Mouse (Mus musculus) spleen, postnatal 36 days (tissue): ENCODE results near the gene Ppp1ca.

Experiments
- DNase-seq, 2 experiments: peaks; one replicate each; pipeline ENCODE4 v3.0.0; 2022; ENCODE audit warnings: low spot score in 2 of 2, mixed read lengths in 1 of 2

Ppp1ca gene

GRCm38 (mm10) chr19:4211891-4212588 lies 20.2 kb downstream of the Ppp1ca start:
- DNase-seq, result no peak

- no peak for DNase-seq
These were observed 21.7 kb downstream of the Ppp1ca start for GRCm38 (mm10) chr19:4213524-4213974.

- peak; percentile 88 to 91 for DNase-seq
These were observed 22.4 kb downstream of the Ppp1ca start, which contains the start of the genes Clcf1 and AC109138.7 for GRCm38 (mm10) chr19:4214071-4214770. Gene Clcf1, plus strand, starts transcription at chr19:4214238. Gene AC109138.7, plus strand, starts transcription at chr19:4214357.

GRCm38 (mm10) chr19:4214771-4215450 lies 23.0 kb downstream of the Ppp1ca start:
- peak in 1 of 2 experiments; percentile 15 for DNase-seq

GRCm38 (mm10) chr19:4215451-4215840 lies 23.6 kb downstream of the Ppp1ca start:
- DNase-seq, result no peak

- no peak for DNase-seq
These were observed 24.3 kb downstream of the Ppp1ca start for GRCm38 (mm10) chr19:4216041-4216685.

- no peak for DNase-seq
These were observed 25.3 kb downstream of the Ppp1ca start for GRCm38 (mm10) chr19:4217140-4217539.

- no peak for DNase-seq
These were observed 26.0 kb downstream of the Ppp1ca start for GRCm38 (mm10) chr19:4217855-4218254.

GRCm38 (mm10) chr19:4218293-4218692 lies 26.4 kb downstream of the Ppp1ca start:
- DNase-seq, result no peak

- DNase-seq, result peak; percentile 72 to 74
These were observed 26.9 kb downstream of the Ppp1ca start for GRCm38 (mm10) chr19:4218784-4219183.

GRCm38 (mm10) chr19:4219943-4220342 lies 28.1 kb downstream of the Ppp1ca start:
- no peak for DNase-seq

- DNase-seq, result peak; percentile 77
These were observed 28.6 kb downstream of the Ppp1ca start for GRCm38 (mm10) chr19:4220416-4220815.

- no peak for DNase-seq
These were observed 29.3 kb downstream of the Ppp1ca start for GRCm38 (mm10) chr19:4220957-4221743.

- DNase-seq, result peak in 1 of 2 experiments; percentile 70
These were observed 30.3 kb downstream of the Ppp1ca start for GRCm38 (mm10) chr19:4222165-4222564.

- peak; percentile 44 to 55 for DNase-seq
These were observed 34.9 kb downstream of the Ppp1ca start for GRCm38 (mm10) chr19:4226779-4227178.

- peak in 1 of 2 experiments; percentile 40 for DNase-seq
These were observed 35.6 kb downstream of the Ppp1ca start for GRCm38 (mm10) chr19:4227446-4227845.

GRCm38 (mm10) chr19:4227894-4228678 lies 36.2 kb downstream of the Ppp1ca start:
- peak; percentile 75 to 81 for DNase-seq

GRCm38 (mm10) chr19:4228891-4229290 lies 37.0 kb downstream of the Ppp1ca start:
- DNase-seq, result no peak

GRCm38 (mm10) chr19:4229451-4230076 lies 37.7 kb downstream of the Ppp1ca start:
- no peak for DNase-seq

- DNase-seq, result peak in 1 of 2 experiments; percentile 36
These were observed 38.5 kb downstream of the Ppp1ca start for GRCm38 (mm10) chr19:4230415-4230814.
